Mouse (Mus musculus) embryonic facial prominence, embryonic 14.5 days (tissue): ENCODE measurements around the gene Mdga1. TPM values are rescaled to one million over a fixed set of nuclear protein-coding genes. Genes with fewer than 3 reads are reported as not detected.

Experiments used
- ATAC-seq: fragments of 200-750 bp; cut with Nextera tagmentation; 2 replicates; pipeline ENCODE4 v1.8.0; 2017; ENCODE audit warnings: low read depth, moderate number of reproducible peaks, moderate TSS enrichment
- DNase-seq: peaks from one replicate; pipeline ENCODE4 v3.0.0-alpha.2; 2015; ENCODE audit warnings: low spot score
- H3K27ac ChIP-seq: fragments of 300-500 bp; sonication (generic); replicated peaks from 2 replicates; pipeline ENCODE4 v1.5.1; 2014; ENCODE audit warnings: low read depth, mild to moderate bottlenecking, low read length, moderate library complexity
- H3K27me3 ChIP-seq: fragments of 300-500 bp; sonication (generic); replicated peaks from 2 replicates; pipeline ENCODE4 v1.6.1; 2014; ENCODE audit warnings: low read length; ENCODE audit not compliant: control insufficient read depth, insufficient read depth
- H3K36me3 ChIP-seq: fragments of 300-500 bp; sonication (generic); 2 replicates; pipeline ENCODE4 v1.6.1; 2014; ENCODE audit warnings: low read length, mixed read lengths; ENCODE audit not compliant: control insufficient read depth, insufficient read depth
- H3K4me1 ChIP-seq: fragments of 300-500 bp; sonication (generic); 2 replicates; pipeline ENCODE4 v1.6.1; 2014; ENCODE audit warnings: antibody characterized with exemption, low read length; ENCODE audit not compliant: control insufficient read depth, insufficient read depth
- H3K4me2 ChIP-seq: fragments of 300-500 bp; sonication (generic); 2 replicates; pipeline ENCODE4 v1.6.1; 2014; ENCODE audit warnings: low read depth, mild to moderate bottlenecking, low read length, moderate library complexity, mixed read lengths
- H3K4me3 ChIP-seq: fragments of 300-500 bp; sonication (generic); 2 replicates; pipeline ENCODE4 v1.5.1; 2014; ENCODE audit warnings: low read depth, mild to moderate bottlenecking, low read length
- H3K9ac ChIP-seq: fragments of 300-500 bp; sonication (generic); 2 replicates; pipeline ENCODE4 v1.6.1; 2014; ENCODE audit warnings: low read depth, mild to moderate bottlenecking, low read length, moderate library complexity, mixed read lengths
- H3K9me3 ChIP-seq: fragments of 300-500 bp; sonication (generic); 2 replicates; pipeline ENCODE4 v1.6.1; 2016; ENCODE audit warnings: low read length; ENCODE audit not compliant: control insufficient read depth
- WGBS: fragments of 180-500 bp; shearing (Covaris S2); extraction: QIAGEN DNeasy Blood & Tissue Kit; methylation state at CpG from one replicate; pipeline ENCODE4 v1.1.7; 2014; 5-methylcytosine and 5-hydroxymethylcytosine counted together
- polyA plus RNA-seq: library from polyadenylated mRNA; unstranded; fragments of >200 nt; fragmentation: Nextera tagmentation; extraction: Ambion mirVana; gene quantifications from 2 replicates; pipeline ENCODE4 v1.2.1, GENCODE M21; 2014

Gene Mdga1
- polyA plus RNA-seq, 1 experiment from 2014 or later: 5.3 TPM

GRCm38 (mm10) chr17:29831696-29832095 is 138.2 kb downstream of the Mdga1 start:
- H3K4me2 ChIP-seq: no peak overlapping the region
- no peaks in the 10 kb centered on the region for H3K36me3 ChIP-seq
- DNase-seq (no peak), ATAC-seq (no peak)
- H3K4me1 ChIP-seq: no peaks in the 10 kb centered on the region
- WGBS: 85% methylated on average over 11 of the region's 11 CpGs
- no peak overlapping the region for H3K4me3 ChIP-seq
- H3K9ac ChIP-seq: no peak overlapping the region
- H3K9me3 ChIP-seq: no peaks in the 10 kb centered on the region
- no peaks in the 10 kb centered on the region for H3K27me3 ChIP-seq
- no peak overlapping the region for H3K27ac ChIP-seq

GRCm38 (mm10) chr17:29829136-29829535 is 140.8 kb downstream of the Mdga1 start:
- no peak for DNase-seq
- Histone ChIP-seq H3K4me2 (no peak overlapping the region), H3K4me3 (no peak overlapping the region), H3K27ac (no peak overlapping the region), H3K9me3 (no peaks in the 10 kb centered on the region), H3K4me1 (no peaks in the 10 kb centered on the region), H3K36me3 (no peaks in the 10 kb centered on the region), H3K27me3 (no peaks in the 10 kb centered on the region), H3K9ac (no peak overlapping the region)
- no peak for ATAC-seq
- 65% methylated on average over 7 of the region's 7 CpGs for WGBS

GRCm38 (mm10) chr17:29827602-29828001 is 142.3 kb downstream of the Mdga1 start:
- Histone ChIP-seq H3K27ac (no peak overlapping the region), H3K27me3 (no peaks in the 10 kb centered on the region), H3K9me3 (no peaks in the 10 kb centered on the region), H3K36me3 (no peaks in the 10 kb centered on the region), H3K4me3 (no peak overlapping the region), H3K4me1 (no peaks in the 10 kb centered on the region), H3K9ac (no peak overlapping the region), H3K4me2 (no peak overlapping the region)
- no peak for ATAC-seq
- DNase-seq: no peak
- 70% methylated on average over 5 of the region's 5 CpGs for WGBS

- Histone ChIP-seq H3K4me2 (no peak overlapping the region), H3K4me1 (no peaks in the 10 kb centered on the region)
These were observed 145.3 kb downstream of the Mdga1 start for GRCm38 (mm10) chr17:29824512-29825120.

GRCm38 (mm10) chr17:29824208-29824509 is 145.7 kb downstream of the Mdga1 start:
- Histone ChIP-seq H3K9me3 (no peaks in the 10 kb centered on the region), H3K4me3 (no peak overlapping the region), H3K9ac (no peak overlapping the region), H3K4me2 (no peak overlapping the region), H3K4me1 (no peaks in the 10 kb centered on the region), H3K27ac (no peak overlapping the region), H3K27me3 (no peaks in the 10 kb centered on the region), H3K36me3 (no peaks in the 10 kb centered on the region)
- DNase-seq: no peak
- 51% methylated on average over 5 of the region's 5 CpGs for WGBS
- ATAC-seq: no peak

More at GRCm38 (mm10) chr17:29824512-29825120, 145.3 kb downstream of the Mdga1 start:
- H3K36me3 ChIP-seq: no peaks in the 10 kb centered on the region
- H3K9me3 ChIP-seq: no peaks in the 10 kb centered on the region
- H3K27me3 ChIP-seq: no peaks in the 10 kb centered on the region
- ATAC-seq (no peak), DNase-seq (no peak)
- H3K4me3 ChIP-seq: no peak overlapping the region
- 82% methylated on average over 4 of the region's 4 CpGs for WGBS
- H3K9ac ChIP-seq: no peak overlapping the region
- no peak overlapping the region for H3K27ac ChIP-seq

GRCm38 (mm10) chr17:29823439-29824207 is 146.3 kb downstream of the Mdga1 start:
- H3K36me3 ChIP-seq: no peaks in the 10 kb centered on the region
- 0 out of 2 replicates have a peak, but pooled peaks cover under 1% of the 10 kb centered on the region for H3K4me1 ChIP-seq
- H3K9ac ChIP-seq: no peak overlapping the region
- WGBS: 60% methylated on average over 14 of the region's 14 CpGs
- ATAC-seq (no peak), DNase-seq (no peak)
- no peak overlapping the region for H3K4me3 ChIP-seq
- H3K9me3 ChIP-seq: no peaks in the 10 kb centered on the region
- no peaks in the 10 kb centered on the region for H3K27me3 ChIP-seq
- H3K27ac ChIP-seq: no peak overlapping the region
- no peak overlapping the region for H3K4me2 ChIP-seq

- H3K36me3 ChIP-seq: no peaks in the 10 kb centered on the region
- WGBS: 86% methylated on average over 3 of the region's 3 CpGs
- ATAC-seq (no peak), DNase-seq (no peak)
- no peaks in the 10 kb centered on the region; the same call in 1 of the 2 replicates for H3K27me3 ChIP-seq
- no peak overlapping the region for H3K4me2 ChIP-seq
- no peaks in the 10 kb centered on the region for H3K9me3 ChIP-seq
- no peak overlapping the region for H3K4me3 ChIP-seq
- no peak overlapping the region for H3K9ac ChIP-seq
- no peak overlapping the region for H3K27ac ChIP-seq
- 0 out of 2 replicates have a peak, but pooled peaks cover 5% of the 10 kb centered on the region for H3K4me1 ChIP-seq
These were observed 150.3 kb downstream of the Mdga1 start for GRCm38 (mm10) chr17:29819608-29820007.

GRCm38 (mm10) chr17:29818989-29819388 is 150.9 kb downstream of the Mdga1 start:
- Histone ChIP-seq H3K4me2 (no peak overlapping the region), H3K9ac (no peak overlapping the region), H3K27me3 (no peaks in the 10 kb centered on the region; the same call in 1 of the 2 replicates), H3K9me3 (no peaks in the 10 kb centered on the region), H3K36me3 (no peaks in the 10 kb centered on the region), H3K4me1 (0 out of 2 replicates have a peak, but pooled peaks cover 5% of the 10 kb centered on the region), H3K27ac (no peak overlapping the region), H3K4me3 (no peak overlapping the region)
- ATAC-seq (no peak; the same call in 1 of the 2 replicates), DNase-seq (no peak)
- WGBS: 87% methylated on average over 7 of the region's 7 CpGs
